Mouse (Mus musculus) ES-E14 (cell line): ENCODE measurements at regions not wholly inside any gene's neighbourhood (a gene's known extent, or its start where the extent isn't known, plus 50 kb on each side); places are given as distances from the start of the nearest gene placed in this dataset.

Source experiments
- DNase-seq: peaks from one replicate; pipeline ENCODE4 v3.0.0-alpha.2; 2013; ENCODE audit warnings: low read depth, low spot score
- H3K27ac ChIP-seq: 2 replicates; pipeline ENCODE4 v1.5.1; 2012; ENCODE audit warnings: low read depth, mild to moderate bottlenecking, low read length, moderate library complexity, mixed read lengths; ENCODE audit not compliant: poor library complexity, insufficient read depth, severe bottlenecking
- H3K36me3 ChIP-seq: 2 replicates; pipeline ENCODE4 v1.6.1; 2012; ENCODE audit warnings: mild to moderate bottlenecking, low read length, moderate library complexity, mixed read lengths; ENCODE audit not compliant: control insufficient read depth, poor library complexity, insufficient read depth, severe bottlenecking
- H3K4me1 ChIP-seq, 2 experiments: fragments of 150-350 bp in 1 of 2; sonication (generic) in 1 of 2; 2 replicates each; pipeline ENCODE4 v1.6.1; 2012; ENCODE audit warnings: low read length in 2 of 2, mild to moderate bottlenecking in 1 of 2, mixed read lengths in 1 of 2; ENCODE audit not compliant: control insufficient read depth in 2 of 2, insufficient read depth in 2 of 2, poor library complexity in 1 of 2
- H3K4me3 ChIP-seq, 2 experiments: fragments of 150-350 bp in 1 of 2; sonication (generic) in 1 of 2; 2 replicates each; pipeline ENCODE4 v1.5.1; 2012; ENCODE audit warnings: low read length in 2 of 2, low read depth in 1 of 2, mild to moderate bottlenecking in 1 of 2, mixed read lengths in 1 of 2; ENCODE audit not compliant: insufficient read depth in 1 of 2, poor library complexity in 1 of 2, severe bottlenecking in 1 of 2
- H3K9ac ChIP-seq: 2 replicates; pipeline ENCODE4 v1.6.1; 2012; ENCODE audit warnings: low read depth, mild to moderate bottlenecking, low read length, mixed read lengths; ENCODE audit not compliant: poor library complexity, insufficient read depth, severe bottlenecking
- H3K9me3 ChIP-seq: fragments of 150-350 bp; sonication (generic); 2 replicates; pipeline ENCODE4 v1.6.1; 2012; ENCODE audit warnings: low read depth, mild to moderate bottlenecking, low read length; ENCODE audit not compliant: control insufficient read depth, insufficient read depth
- CHD2 ChIP-seq: IDR thresholded peaks from 2 replicates; pipeline ENCODE4 v1.6.1; 2014; ENCODE audit warnings: mild to moderate bottlenecking, low read depth, low read length, inconsistent platforms
- HCFC1 ChIP-seq: IDR thresholded peaks from 2 replicates; pipeline ENCODE4 v1.6.1; 2012; ENCODE audit warnings: low read length, inconsistent platforms, borderline replicate concordance; ENCODE audit not compliant: insufficient read depth
- MAFK ChIP-seq: IDR thresholded peaks from 2 replicates; pipeline ENCODE4 v1.6.1; 2014; ENCODE audit warnings: mild to moderate bottlenecking, low read depth, low read length, inconsistent platforms; ENCODE audit not compliant: insufficient read depth
- ZC3H11A ChIP-seq: IDR thresholded peaks from 2 replicates; pipeline ENCODE4 v1.6.1; 2012; ENCODE audit warnings: low read depth, mild to moderate bottlenecking, inconsistent platforms, low read length, borderline replicate concordance
- ZNF384 ChIP-seq: IDR thresholded peaks from 2 replicates; pipeline ENCODE4 v1.6.1; 2012; ENCODE audit warnings: low read depth, low read length, inconsistent platforms
- in situ Hi-C, 2 experiments: fragments of 600-800 bp; cut with MboI; formaldehyde crosslinking; loops; one replicate each; pipeline ENCODE4 v1.15.1; 2025; ENCODE audit warnings: low sequenced_read_pairs in 2 of 2, inconsistent platforms in 1 of 2; ENCODE audit not compliant: unreplicated experiment in 2 of 2

GRCm38 (mm10) chr5:52026148-52026547 is 164.2 kb downstream of the Dhx15 start:
- TF ChIP-seq CHD2, result no peak
- TF ChIP-seq MAFK, result no peak
- H3K9me3 ChIP-seq, result no peaks in the 10 kb centered on the region
- in situ Hi-C loops, result no loop called here

GRCm38 (mm10) chr5:52023212-52023611 is 167.1 kb downstream of the Dhx15 start:
- DNase-seq, result no peak
- H3K9me3 ChIP-seq, result no peaks in the 10 kb centered on the region
- in situ Hi-C loops, result no loop called here
- H3K9ac ChIP-seq, result no peak overlapping the region
- no peak overlapping the region for H3K27ac ChIP-seq
- no peak for TF ChIP-seq ZC3H11A
- no peak for TF ChIP-seq ZNF384
- no peak for TF ChIP-seq CHD2
- TF ChIP-seq MAFK, result no peak
- TF ChIP-seq HCFC1, result no peak
- H3K36me3 ChIP-seq, result no peaks in the 10 kb centered on the region
- no peak overlapping the region for H3K4me3 ChIP-seq
- H3K4me1 ChIP-seq, result no peaks in the 10 kb centered on the region

More at GRCm38 (mm10) chr5:52026148-52026547, 164.2 kb downstream of the Dhx15 start:
- Histone ChIP-seq H3K9ac (no peak overlapping the region), H3K36me3 (no peaks in the 10 kb centered on the region), H3K4me1 (no peaks in the 10 kb centered on the region), H3K4me3 (no peak overlapping the region), H3K27ac (no peak overlapping the region)
- no peak for DNase-seq

GRCm38 (mm10) chr5:52016992-52017391 is 173.3 kb downstream of the Dhx15 start:
- H3K4me3 ChIP-seq, result no peak overlapping the region
- no peak for DNase-seq
- no peak overlapping the region for H3K9ac ChIP-seq
- H3K9me3 ChIP-seq, result no peaks in the 10 kb centered on the region
- in situ Hi-C loops, result no loop called here
- no peak overlapping the region for H3K27ac ChIP-seq
- no peaks in the 10 kb centered on the region for H3K36me3 ChIP-seq
- H3K4me1 ChIP-seq, result no peaks in the 10 kb centered on the region
- TF ChIP-seq ZNF384 (no peak), MAFK (no peak), ZC3H11A (no peak), HCFC1 (no peak), CHD2 (no peak)

GRCm38 (mm10) chr5:52015786-52016185 is 174.5 kb downstream of the Dhx15 start:
- Histone ChIP-seq H3K27ac (no peak overlapping the region), H3K4me3 (no peak overlapping the region), H3K9me3 (no peaks in the 10 kb centered on the region), H3K9ac (no peak overlapping the region), H3K4me1 (no peaks in the 10 kb centered on the region), H3K36me3 (no peaks in the 10 kb centered on the region)
- TF ChIP-seq HCFC1 (no peak), ZNF384 (no peak), CHD2 (no peak), MAFK (no peak), ZC3H11A (no peak)
- no peak for DNase-seq
- in situ Hi-C loops, result no loop called here

GRCm38 (mm10) chr5:52010426-52010825 is 179.9 kb downstream of the Dhx15 start:
- no peak overlapping the region for H3K27ac ChIP-seq
- TF ChIP-seq MAFK (no peak), CHD2 (no peak), ZC3H11A (no peak), ZNF384 (no peak), HCFC1 (no peak)
- in situ Hi-C loops, result no loop called here
- DNase-seq, result no peak
- H3K4me1 ChIP-seq, result no peaks in the 10 kb centered on the region
- H3K36me3 ChIP-seq, result no peaks in the 10 kb centered on the region
- no peak overlapping the region for H3K9ac ChIP-seq
- H3K9me3 ChIP-seq, result no peaks in the 10 kb centered on the region
- no peak overlapping the region for H3K4me3 ChIP-seq
